Mouse (Mus musculus): ENCODE results near the gene Supt6. TPM values are rescaled to one million over a fixed set of nuclear protein-coding genes. Genes with fewer than 3 reads are reported as not detected.

Supt6 gene
- polyA plus RNA-seq, 1 experiment from 2014 or later, result 20.2 TPM

- peaks cover 35% of the 10 kb centered on the region for H3K36me3 ChIP-seq
- H3K4me2 ChIP-seq, result peak within 1 kb of the TSS; percentile 97
- peak within 1 kb of the TSS; percentile 95 for H3K9ac ChIP-seq
- peak within 1 kb of the TSS; percentile 95 for H3K4me3 ChIP-seq
- H3K4me1 ChIP-seq, result peaks cover 18% of the 10 kb centered on the region
- WGBS (ENCODE audit: insufficient replicate concordance), result under 1% methylated on average over 96 of the region's 115 CpGs
- peak within 1 kb of the TSS; percentile 89 for H3K27ac ChIP-seq
- ATAC-seq, result peak; percentile 98
- H3K9me3 ChIP-seq (replicated peaks), result no peaks in the 10 kb centered on the region
- peaks cover 4% of the 10 kb centered on the region; the same call in 1 of the 2 replicates for H3K27me3 ChIP-seq (replicated peaks)
Measured at GRCm38 (mm10) chr11:78261380-78262352, 15.9 kb upstream of the Supt6 start, which contains the start of gene 2610507B11Rik. 2610507B11Rik (plus strand) TSS chr11:78261752.

- Histone ChIP-seq H3K9ac (peak overlapping the region; percentile 95; the same call in 1 of the 2 replicates), H3K27me3 (replicated peaks) (peaks cover 4% of the 10 kb centered on the region; the same call in 1 of the 2 replicates), H3K27ac (0 out of 2 replicates have a peak overlapping the region, but pooled peaks have one; percentile 40), H3K9me3 (replicated peaks) (no peaks in the 10 kb centered on the region), H3K36me3 (peaks cover 26% of the 10 kb centered on the region), H3K4me1 (peaks cover 18% of the 10 kb centered on the region), H3K4me2 (peak overlapping the region; percentile 97), H3K4me3 (peak overlapping the region; percentile 95)
- ATAC-seq, result no peak
- WGBS (ENCODE audit: insufficient replicate concordance), result 75% methylated on average over 2 of the region's 2 CpGs
Measured at GRCm38 (mm10) chr11:78260489-78261258, 14.9 kb upstream of the Supt6 start.

GRCm38 (mm10) chr11:78256618-78257017 lies 10.8 kb upstream of the Supt6 start:
- Histone ChIP-seq H3K4me2 (no peak overlapping the region), H3K27ac (no peak overlapping the region), H3K36me3 (peaks cover 34% of the 10 kb centered on the region), H3K4me1 (no peaks in the 10 kb centered on the region), H3K27me3 (replicated peaks) (peaks cover 4% of the 10 kb centered on the region; the same call in 1 of the 2 replicates), H3K9me3 (replicated peaks) (no peaks in the 10 kb centered on the region), H3K9ac (no peak overlapping the region), H3K4me3 (no peak overlapping the region)
- ATAC-seq, result no peak
- 73% methylated on average over 1 of the region's 1 CpGs for WGBS (ENCODE audit: insufficient replicate concordance)

GRCm38 (mm10) chr11:78247727-78248140 lies 1.9 kb upstream of the Supt6 start:
- Histone ChIP-seq H3K9me3 (replicated peaks) (no peaks in the 10 kb centered on the region), H3K9ac (peak overlapping the region; percentile 37; the same call in 1 of the 2 replicates), H3K36me3 (peaks cover 30% of the 10 kb centered on the region), H3K4me2 (peak overlapping the region; percentile 85), H3K4me3 (peak overlapping the region; percentile 30), H3K27ac (peak overlapping the region; percentile 49), H3K4me1 (peaks cover 44% of the 10 kb centered on the region), H3K27me3 (replicated peaks) (no peaks in the 10 kb centered on the region)
- no peak for ATAC-seq
- WGBS (ENCODE audit: insufficient replicate concordance), result 52% methylated on average over 4 of the region's 4 CpGs

DNA sequence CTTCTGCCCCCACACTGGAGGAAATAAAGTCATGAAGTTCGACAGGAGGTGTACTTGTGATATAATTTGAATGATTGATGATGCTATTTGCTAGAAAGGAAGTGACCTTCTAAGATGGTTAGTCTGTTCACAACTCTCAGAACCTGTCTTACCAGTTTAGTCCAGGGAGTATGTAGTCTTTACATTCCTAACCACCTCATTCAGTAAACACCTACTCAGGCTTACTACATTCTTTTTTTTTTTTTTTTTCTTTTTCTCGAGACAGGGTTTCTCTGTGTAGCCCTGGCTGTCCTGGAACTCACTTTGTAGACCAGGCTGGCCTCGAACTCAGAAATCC lies 1.2 kb upstream of the Supt6 start:
- Histone ChIP-seq H3K36me3 (peaks cover 25% of the 10 kb centered on the region), H3K4me1 (peaks cover 44% of the 10 kb centered on the region), H3K4me2 (peak overlapping the region; percentile 85), H3K9me3 (replicated peaks) (no peaks in the 10 kb centered on the region), H3K4me3 (peak overlapping the region; percentile 76), H3K9ac (peak overlapping the region; percentile 82; the same call in 1 of the 2 replicates), H3K27ac (no peak overlapping the region; the same call in 1 of the 2 replicates), H3K27me3 (replicated peaks) (no peaks in the 10 kb centered on the region)
- ATAC-seq, result no peak
- 59% methylated on average over 3 of the region's 3 CpGs for WGBS (ENCODE audit: insufficient replicate concordance)

GRCm38 (mm10) chr11:78246318-78247011 lies 678 bp upstream of the Supt6 start:
- Histone ChIP-seq H3K4me3 (peak overlapping the region; percentile 76), H3K36me3 (peaks cover 23% of the 10 kb centered on the region), H3K27ac (peak overlapping the region; percentile 95), H3K27me3 (replicated peaks) (no peaks in the 10 kb centered on the region), H3K9me3 (replicated peaks) (no peaks in the 10 kb centered on the region), H3K9ac (peak overlapping the region; percentile 82), H3K4me2 (peak overlapping the region; percentile 85), H3K4me1 (peaks cover 44% of the 10 kb centered on the region)
- no peak for ATAC-seq
- WGBS (ENCODE audit: insufficient replicate concordance), result 50% methylated on average over 7 of the region's 7 CpGs

- peak; percentile 36 for ATAC-seq
Measured at GRCm38 (mm10) chr11:78245261-78245626, 543 bp downstream of the Supt6 start.

GRCm38 (mm10) chr11:78240193-78240857 lies 5.5 kb downstream of the Supt6 start:
- 86% methylated on average over 9 of the region's 9 CpGs for WGBS (ENCODE audit: insufficient replicate concordance)
- no peak overlapping the region for H3K27ac ChIP-seq
- H3K4me3 ChIP-seq, result no peak overlapping the region
- no peak for ATAC-seq
- no peaks in the 10 kb centered on the region for H3K9me3 ChIP-seq (replicated peaks)
- H3K4me2 ChIP-seq, result no peak overlapping the region
- H3K4me1 ChIP-seq, result peaks cover 23% of the 10 kb centered on the region
- no peaks in the 10 kb centered on the region for H3K27me3 ChIP-seq (replicated peaks)
- peaks cover 46% of the 10 kb centered on the region for H3K36me3 ChIP-seq
- H3K9ac ChIP-seq, result no peak overlapping the region

More at GRCm38 (mm10) chr11:78245261-78245626, 543 bp downstream of the Supt6 start:
- H3K9me3 ChIP-seq (replicated peaks), result no peaks in the 10 kb centered on the region
- peak overlapping the region; percentile 82 for H3K9ac ChIP-seq
- H3K4me3 ChIP-seq, result peak overlapping the region; percentile 76
- no peaks in the 10 kb centered on the region for H3K27me3 ChIP-seq (replicated peaks)
- WGBS (ENCODE audit: insufficient replicate concordance), result under 1% methylated on average over 19 of the region's 19 CpGs
- H3K4me2 ChIP-seq, result peak overlapping the region; percentile 85
- peaks cover 44% of the 10 kb centered on the region for H3K4me1 ChIP-seq
- H3K27ac ChIP-seq, result peak overlapping the region; percentile 95
- H3K36me3 ChIP-seq, result peaks cover 19% of the 10 kb centered on the region

DNA sequence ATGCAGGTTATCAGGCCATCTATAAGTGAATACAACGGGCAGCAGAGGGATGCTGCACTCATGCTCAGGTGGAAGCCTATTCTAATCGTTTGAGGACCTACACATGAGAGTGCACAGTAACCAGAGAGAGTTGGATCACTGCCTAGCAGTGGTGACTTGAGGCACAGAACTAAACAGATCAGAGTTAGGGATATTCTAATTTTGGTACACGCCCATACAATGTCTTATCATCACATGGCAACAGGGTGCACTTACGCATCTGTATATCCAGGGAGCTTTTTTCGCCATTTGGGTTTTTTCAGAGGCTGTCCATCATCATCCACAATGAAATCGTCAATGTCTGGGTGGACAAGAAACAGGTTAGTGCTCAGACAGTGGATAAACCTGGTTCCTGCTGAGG lies 14.3 kb downstream of the Supt6 start:
- Histone ChIP-seq H3K27ac (no peak overlapping the region), H3K27me3 (replicated peaks) (no peaks in the 10 kb centered on the region), H3K4me2 (no peak overlapping the region), H3K9me3 (replicated peaks) (no peaks in the 10 kb centered on the region), H3K9ac (no peak overlapping the region), H3K4me1 (no peaks in the 10 kb centered on the region), H3K4me3 (no peak overlapping the region), H3K36me3 (peaks cover 95% of the 10 kb centered on the region)
- ATAC-seq, result no peak
- WGBS (ENCODE audit: insufficient replicate concordance), result 80% methylated on average over 6 of the region's 6 CpGs

DNA sequence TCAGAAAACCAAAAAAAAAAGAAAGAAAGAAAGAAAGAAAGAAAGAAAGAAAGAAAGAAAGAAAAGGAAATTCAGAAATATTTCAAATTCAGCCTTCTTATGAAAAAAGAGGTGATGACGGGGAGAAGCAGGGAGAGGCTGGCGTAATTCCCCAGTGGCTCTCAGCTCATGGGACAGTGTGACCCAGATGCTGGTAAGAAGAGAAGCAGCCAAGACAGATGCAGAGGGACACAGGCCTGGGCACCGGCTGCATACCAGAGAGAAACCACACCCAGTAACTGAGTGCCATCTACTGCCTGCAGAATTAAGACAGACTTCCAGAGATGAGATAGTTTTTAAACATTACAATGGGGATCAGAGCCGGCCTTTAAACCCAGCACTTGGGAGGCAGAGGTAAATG lies 22.2 kb downstream of the Supt6 start:
- H3K4me1 ChIP-seq, result no peaks in the 10 kb centered on the region
- no peak for ATAC-seq
- H3K4me3 ChIP-seq, result no peak overlapping the region
- 87% methylated on average over 4 of the region's 4 CpGs for WGBS (ENCODE audit: insufficient replicate concordance)
- H3K27ac ChIP-seq, result no peak overlapping the region
- H3K27me3 ChIP-seq (replicated peaks), result no peaks in the 10 kb centered on the region
- no peak overlapping the region for H3K9ac ChIP-seq
- peaks cover 99% of the 10 kb centered on the region for H3K36me3 ChIP-seq
- H3K4me2 ChIP-seq, result no peak overlapping the region
- H3K9me3 ChIP-seq (replicated peaks), result no peaks in the 10 kb centered on the region
